8 mouse cellular contexts compared by ENCODE assay signal in the genomic region with DNA sequence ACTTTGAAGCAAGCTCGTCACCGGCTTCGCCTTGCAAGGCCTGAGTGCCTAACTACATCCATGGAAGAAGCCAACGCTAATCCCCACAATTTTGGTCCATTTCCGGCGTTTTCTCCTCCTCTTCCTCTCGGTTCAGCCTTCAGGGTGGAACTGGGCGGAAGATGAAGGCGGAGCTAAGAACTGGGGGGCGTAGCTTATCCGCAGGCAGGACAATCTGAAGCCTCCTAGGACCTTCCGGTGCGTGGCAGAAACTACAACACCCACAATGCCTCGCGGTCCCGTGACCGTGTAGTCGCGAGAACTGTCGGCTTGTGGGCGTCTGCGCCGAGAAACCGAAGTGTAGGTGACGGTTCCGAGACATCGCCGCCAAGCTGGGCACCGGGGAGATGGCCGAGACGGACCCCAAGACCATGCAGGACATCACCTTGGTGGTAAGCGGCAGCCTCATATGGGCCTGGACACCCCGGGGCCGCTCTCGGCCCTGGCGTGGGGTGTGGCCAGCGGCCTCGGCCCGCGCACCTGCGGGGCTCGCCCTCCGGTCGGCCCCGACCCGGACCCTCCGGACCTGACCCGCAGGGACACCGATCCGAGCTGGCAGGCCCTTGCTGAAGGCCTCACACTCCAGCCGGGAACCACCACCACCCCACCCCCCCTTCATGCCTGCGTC. TPM values are rescaled to one million over a fixed set of nuclear protein-coding genes. Genes with fewer than 3 reads are reported as not detected.
A peak's percentile ranks its signal among the peaks of the same experiment; 100 is the strongest.
DNase-seq lines count a peak whose midpoint lies in the region; ATAC-seq lines count a peak whose summit lies in the region.

A gene (plus strand): TSS at position 299 of the 667 bp plus-strand sequence.

- 2% methylated on average over 43 of the region's 52 CpGs for WGBS in hindbrain, embryonic 16.5 days
- WGBS in macrophage (ENCODE audit: missing documents), result 5% methylated on average over 51 of the region's 52 CpGs

- peak; percentile 97 for DNase-seq in WW6 (ENCODE audit: low read depth, low spot score)
- DNase-seq in cerebellum, postnatal 4 days (ENCODE audit: low spot score in 2 of 2), result peak; percentile 85 to 95
- peak; percentile 99 for DNase-seq in gastrocnemius, adult 18-20 months (ENCODE audit: low spot score)
- DNase-seq in left cerebral cortex, adult 18-20 months (ENCODE audit: low spot score in 2 of 2), result peak; percentile 97 to 98
- peak; percentile 98 for DNase-seq in right cerebral cortex, adult 18-20 months
- DNase-seq in urinary bladder, postnatal 10 days (ENCODE audit: low spot score), result peak; percentile 93

- H3K27me3 ChIP-seq in hindbrain, embryonic 16.5 days (replicated peaks; ENCODE audit: control insufficient read depth, insufficient read depth, low read length), result peaks cover 2% of the 10 kb centered on the region

- peak within 1 kb of the TSS; percentile 99 for H3K4me3 ChIP-seq in hindbrain, embryonic 16.5 days (ENCODE audit: low read length)
- peak within 1 kb of the TSS; percentile 86 for H3K4me3 ChIP-seq in macrophage (ENCODE audit: inconsistent target)

- H3K27ac ChIP-seq in hindbrain, embryonic 16.5 days (ENCODE audit: low read depth, low read length), result peak within 1 kb of the TSS; percentile 81
- 0 out of 2 replicates have a peak within 1 kb of the TSS, but pooled peaks have one; percentile 19 for H3K27ac ChIP-seq in macrophage

- no peaks in the 10 kb centered on the region for H3K9me3 ChIP-seq in hindbrain, embryonic 16.5 days (ENCODE audit: control insufficient read depth, low read length)

- peak within 1 kb of the TSS; percentile 99 for H3K9ac ChIP-seq in hindbrain, embryonic 16.5 days (ENCODE audit: low read depth, low read length)

- peaks cover 13% of the 10 kb centered on the region for H3K79me2 ChIP-seq in macrophage (ENCODE audit: inconsistent target)

- peaks cover 5% of the 10 kb centered on the region for H3K4me1 ChIP-seq in hindbrain, embryonic 16.5 days (ENCODE audit: control insufficient read depth, insufficient read depth, low read depth, low read length)

- peak within 1 kb of the TSS; percentile 77 for H3K4me2 ChIP-seq in hindbrain, embryonic 16.5 days (ENCODE audit: low read length)

- peak; percentile 99 for ATAC-seq in hindbrain, embryonic 16.5 days

- H3K36me3 ChIP-seq in hindbrain, embryonic 16.5 days (ENCODE audit: control insufficient read depth, insufficient read depth, low read length), result peaks cover 28% of the 10 kb centered on the region
- peaks cover 18% of the 10 kb centered on the region for H3K36me3 ChIP-seq in macrophage (ENCODE audit: inconsistent target)

RNA-seq across cellular contexts. Expression of the gene that starts here (rescaled TPM):
- 100 to 1,000 TPM; 144 to 149 TPM for total RNA-seq in gastrocnemius, adult 18-20 months (2021)
- polyA plus RNA-seq in hindbrain, embryonic 16.5 days (2015; fragmentation: Nextera tagmentation; extraction: Ambion mirVana), result 802 and 900 TPM in 2 replicates
- 100 to 1,000 TPM; 325 TPM for total RNA-seq in left cerebral cortex, adult 18-20 months (2021)
- 10 to 100 TPM; 11.7 to 71.7 (median 39.7) TPM for total RNA-seq in macrophage (2018; cell fraction: chromatin; rRNA removed)
- total RNA-seq in macrophage (2018; cell fraction: cytosol; rRNA removed), result 100 to 1,000 TPM; 174 to 278 (median 215) TPM
- total RNA-seq in macrophage (2018; cell fraction: nucleus; rRNA removed), result 100 to 1,000 TPM in 5 of 26 experiments, 10 to 100 TPM in 21; 28.5 to 115 (median 77.0) TPM
- polyA plus RNA-seq in macrophage (2018), result 195 to 288 TPM (median 204 TPM) in 3 replicates

Comparison
In these comparisons a context has a peak if more than half of its experiments do, and no peak if none do; other contexts are left out.
1. Peak in every context shown above with its lines: DNase-seq, ATAC-seq, H3K4me3 ChIP-seq and H3K27ac ChIP-seq.